Mouse (Mus musculus) skeletal muscle tissue, postnatal 0 days (tissue): ENCODE results near the gene Slc25a23. TPM values are rescaled to one million over a fixed set of nuclear protein-coding genes. Genes with fewer than 3 reads are reported as not detected.

Source experiments
- polyA plus RNA-seq: library from polyadenylated mRNA; unstranded; fragments of >200 nt; fragmentation: Nextera tagmentation; extraction: Ambion mirVana; gene quantifications from 2 replicates; pipeline ENCODE4 v1.2.1, GENCODE M21; 2015

Gene Slc25a23
- polyA plus RNA-seq = 4.2 and 5.2 TPM in 2 replicates

DNA sequence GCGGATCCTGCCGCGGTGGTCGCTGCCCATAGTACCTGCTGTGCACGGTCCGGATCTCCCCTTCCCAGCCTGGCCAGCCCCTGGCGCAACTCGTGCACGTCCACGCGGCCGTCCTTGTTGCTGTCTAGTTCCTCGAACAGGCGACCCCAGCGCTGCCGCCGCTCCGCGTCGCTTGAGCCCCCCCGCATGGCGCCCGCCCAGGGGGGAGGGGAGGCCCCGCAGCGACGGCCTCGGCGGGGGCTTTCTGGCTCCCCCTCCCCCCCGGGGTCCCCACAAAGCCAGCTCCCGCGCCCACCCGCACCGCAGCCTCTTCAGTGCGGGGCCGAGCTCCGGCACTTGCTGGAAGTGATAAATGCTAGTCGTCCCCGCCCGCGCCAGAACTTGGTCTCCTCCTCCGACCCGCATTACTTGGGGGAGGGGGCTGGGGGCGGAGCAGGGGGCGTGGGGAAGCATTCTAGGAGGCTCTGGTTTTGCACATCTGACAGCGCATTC, at the start of gene Slc25a23:
TSS of gene Slc25a23 (minus strand) at position 378 of the 492 bp plus-strand sequence.

DNA sequence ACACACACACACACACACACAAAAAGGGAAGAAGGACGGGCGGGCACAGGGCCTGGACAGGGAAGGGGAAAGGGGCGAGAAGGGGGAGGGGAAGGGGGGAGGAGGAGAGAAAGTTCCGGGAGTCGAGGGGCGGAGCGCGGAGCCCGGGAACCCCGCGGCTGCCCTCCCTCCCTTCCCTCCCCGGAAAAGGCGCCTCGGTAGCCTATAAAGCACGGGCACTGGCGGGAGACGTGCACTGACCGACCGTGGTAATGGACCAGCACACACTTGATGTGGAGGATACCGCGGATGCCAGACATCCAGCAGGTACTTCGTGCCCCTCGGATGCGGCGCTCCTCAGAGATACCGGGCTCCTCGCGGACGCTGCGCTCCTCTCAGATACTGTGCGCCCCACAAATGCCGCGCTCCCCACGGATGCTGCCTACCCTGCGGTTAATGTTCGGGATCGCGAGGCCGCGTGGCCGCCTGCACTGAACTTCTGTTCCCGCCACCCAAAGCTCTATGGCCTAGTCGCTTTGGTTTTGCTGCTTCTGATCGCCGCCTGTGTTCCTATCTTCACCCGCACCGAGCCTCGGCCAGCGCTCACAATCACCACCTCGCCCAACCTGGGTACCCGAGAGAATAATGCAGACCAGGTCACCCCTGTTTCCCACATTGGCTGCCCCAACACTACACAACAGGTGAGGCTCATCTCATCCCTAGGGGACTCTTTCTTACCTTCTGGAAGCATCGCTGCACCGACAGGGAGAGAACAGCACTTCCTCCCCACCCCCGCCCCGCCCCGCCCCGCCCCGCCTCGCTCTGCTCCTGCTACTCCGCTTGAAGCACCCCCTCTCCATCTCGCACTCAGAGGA, 45.7 kb upstream of the Slc25a23 start, which contains the start of gene Tnfsf9:
TSS of gene Tnfsf9 (plus strand) at position 145 of the 854 bp plus-strand sequence.

DNA sequence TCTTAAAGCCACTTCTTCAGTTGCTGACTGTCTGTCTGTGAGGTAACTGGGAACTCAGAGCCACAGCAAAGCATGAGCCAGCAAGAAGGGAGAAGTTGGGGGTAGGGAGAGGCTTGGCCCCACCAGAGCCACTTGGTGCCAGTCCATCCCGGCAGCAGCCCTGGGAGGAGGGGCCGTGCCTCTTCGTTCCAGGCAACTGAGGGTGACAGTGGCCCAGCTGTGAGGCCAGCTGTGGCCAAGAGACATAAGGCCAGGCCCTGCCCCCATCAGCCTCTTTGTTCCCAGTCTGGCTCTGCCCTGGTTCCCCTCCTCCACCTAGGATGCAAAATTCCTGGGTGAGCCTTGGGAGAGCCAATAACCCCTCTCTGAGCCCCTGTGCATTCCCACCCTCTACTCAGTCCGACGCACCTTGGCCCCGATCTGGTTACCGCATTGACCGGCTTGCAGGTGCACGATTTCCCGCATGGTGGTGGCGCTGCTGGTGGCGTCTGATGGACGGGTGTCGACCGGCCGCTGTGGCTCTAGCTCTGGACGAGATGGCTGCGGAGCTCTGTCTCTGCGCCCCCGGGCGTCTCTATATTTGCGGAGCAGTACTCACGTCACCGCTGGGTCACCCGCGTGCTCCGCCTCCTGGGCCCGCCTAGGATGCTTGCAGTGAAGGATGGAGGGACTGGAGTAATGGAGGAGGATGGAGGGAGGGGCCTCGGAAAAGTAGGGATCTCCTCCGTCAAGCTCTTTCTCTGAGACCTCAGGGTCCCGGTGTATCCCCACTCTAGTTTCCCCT, 27.6 kb upstream of the Slc25a23 start, which contains the start of gene Tubb4a:
TSS of gene Tubb4a (minus strand) at position 734 of the 784 bp plus-strand sequence.

DNA sequence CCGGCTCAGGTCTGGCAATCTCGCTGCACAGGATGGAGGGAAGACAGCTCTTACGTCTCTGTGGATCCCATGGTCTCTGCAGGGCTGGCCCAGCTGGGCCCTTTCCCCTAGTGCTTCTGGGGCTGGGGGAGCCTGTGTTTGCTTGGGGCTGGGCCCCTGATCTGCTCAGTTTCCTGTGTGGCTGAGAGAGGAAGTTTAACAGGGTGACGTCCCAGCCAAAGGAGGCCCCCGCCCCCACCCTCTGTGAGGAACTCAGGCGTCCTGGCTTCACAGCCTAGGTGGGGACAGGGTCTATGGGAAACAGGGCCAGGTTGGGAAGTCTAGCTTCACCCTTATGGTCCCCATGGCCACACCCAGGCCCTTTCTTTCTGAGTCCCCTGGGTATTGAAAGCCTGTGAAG, 18.7 kb upstream of the Slc25a23 start, which contains the start of gene Dennd1c:
TSS of gene Dennd1c (minus strand) at position 179 of the 400 bp plus-strand sequence.

DNA sequence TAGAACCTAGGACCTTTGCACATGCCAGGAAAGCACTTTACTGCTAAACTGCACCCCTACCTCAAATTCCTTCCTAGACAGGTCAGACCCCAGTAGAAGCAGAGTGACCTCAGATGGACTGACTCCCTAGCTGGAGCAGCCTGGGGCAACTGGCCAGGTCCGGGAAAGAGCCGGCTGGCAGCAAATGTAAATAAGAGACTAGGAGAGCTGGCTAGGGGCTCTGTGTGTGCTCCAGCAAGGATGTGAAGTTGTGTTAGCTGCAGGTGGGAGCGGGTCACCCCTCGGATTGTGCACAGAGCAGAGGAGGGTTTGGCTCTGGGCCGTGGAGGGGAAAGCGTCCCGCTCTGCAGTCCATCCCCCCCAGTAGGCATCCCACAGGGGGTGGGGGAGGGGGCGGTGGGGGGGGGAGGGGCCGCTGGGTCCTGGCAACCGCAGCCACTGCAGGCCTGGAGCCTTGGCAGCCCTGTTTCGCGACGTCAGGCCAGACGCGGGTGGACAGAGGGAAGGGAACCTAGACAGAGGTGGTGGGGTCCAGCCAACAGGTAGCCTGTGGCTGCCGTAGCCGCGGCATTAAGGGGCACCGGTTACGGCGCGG, 675 bp downstream of the Slc25a23 start, which contains the start of gene Crb3:
TSS of gene Crb3 (plus strand) at position 215 of the 595 bp plus-strand sequence.

DNA sequence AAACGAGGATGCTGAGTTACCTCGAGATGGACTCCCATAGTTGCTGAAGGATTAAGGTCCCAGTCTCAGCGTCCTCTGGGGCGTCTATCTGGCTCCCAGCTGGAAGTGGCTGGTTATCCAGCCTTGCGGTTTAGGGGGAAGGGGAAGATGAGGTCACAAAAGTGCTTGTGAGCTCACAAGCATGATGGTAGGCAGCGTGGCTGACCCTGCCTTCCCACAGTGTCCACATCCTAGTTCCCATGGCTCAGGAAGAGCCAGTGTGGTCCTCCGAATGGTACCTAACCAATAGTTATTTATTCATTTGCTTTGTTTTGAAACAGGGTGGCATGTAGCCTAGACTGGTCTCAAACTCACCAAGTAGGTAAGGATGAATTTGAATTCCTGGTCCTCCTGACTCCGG, 18.1 kb downstream of the Slc25a23 start, which contains the start of gene Slc25a41:
TSS of gene Slc25a41 (minus strand) at position 101 of the 400 bp plus-strand sequence.

DNA sequence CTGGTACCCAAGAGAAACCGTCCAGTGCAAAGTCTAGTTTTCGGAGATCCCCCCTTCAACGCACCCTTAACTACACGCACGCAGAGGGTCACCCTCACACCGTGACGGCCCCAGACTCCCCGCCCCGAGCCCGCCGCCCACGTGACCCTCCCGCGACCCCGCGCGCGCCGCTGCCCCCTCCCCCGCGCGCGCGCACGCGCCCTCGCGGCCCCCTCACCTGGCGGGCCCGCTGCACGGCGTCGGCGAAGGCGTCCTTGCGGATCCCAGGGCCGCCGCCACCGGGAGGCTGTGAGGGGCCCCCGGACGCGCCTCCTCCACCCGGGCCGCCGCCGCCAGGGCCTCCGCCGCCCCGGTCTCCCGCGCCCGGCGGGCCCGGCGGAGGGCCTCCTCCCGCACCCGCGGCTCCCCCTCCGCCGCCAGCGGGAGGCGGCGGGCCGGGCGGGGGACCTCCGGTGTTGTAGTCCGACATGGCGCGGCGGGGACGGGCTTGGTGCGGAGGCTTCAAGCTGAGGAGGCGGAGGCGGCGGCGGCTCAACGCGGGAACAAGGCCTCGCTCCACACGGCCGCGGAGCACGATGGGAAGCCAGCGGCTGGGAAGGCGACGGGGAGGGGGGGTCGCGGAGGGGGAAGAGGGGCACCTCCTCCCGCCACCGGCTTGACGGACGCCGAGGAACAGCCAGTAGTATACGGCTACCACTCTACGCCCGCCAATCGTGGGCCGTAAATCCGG, 28.6 kb downstream of the Slc25a23 start, which contains the start of gene Khsrp:
TSS of gene Khsrp (minus strand) at position 592 of the 730 bp plus-strand sequence.

DNA sequence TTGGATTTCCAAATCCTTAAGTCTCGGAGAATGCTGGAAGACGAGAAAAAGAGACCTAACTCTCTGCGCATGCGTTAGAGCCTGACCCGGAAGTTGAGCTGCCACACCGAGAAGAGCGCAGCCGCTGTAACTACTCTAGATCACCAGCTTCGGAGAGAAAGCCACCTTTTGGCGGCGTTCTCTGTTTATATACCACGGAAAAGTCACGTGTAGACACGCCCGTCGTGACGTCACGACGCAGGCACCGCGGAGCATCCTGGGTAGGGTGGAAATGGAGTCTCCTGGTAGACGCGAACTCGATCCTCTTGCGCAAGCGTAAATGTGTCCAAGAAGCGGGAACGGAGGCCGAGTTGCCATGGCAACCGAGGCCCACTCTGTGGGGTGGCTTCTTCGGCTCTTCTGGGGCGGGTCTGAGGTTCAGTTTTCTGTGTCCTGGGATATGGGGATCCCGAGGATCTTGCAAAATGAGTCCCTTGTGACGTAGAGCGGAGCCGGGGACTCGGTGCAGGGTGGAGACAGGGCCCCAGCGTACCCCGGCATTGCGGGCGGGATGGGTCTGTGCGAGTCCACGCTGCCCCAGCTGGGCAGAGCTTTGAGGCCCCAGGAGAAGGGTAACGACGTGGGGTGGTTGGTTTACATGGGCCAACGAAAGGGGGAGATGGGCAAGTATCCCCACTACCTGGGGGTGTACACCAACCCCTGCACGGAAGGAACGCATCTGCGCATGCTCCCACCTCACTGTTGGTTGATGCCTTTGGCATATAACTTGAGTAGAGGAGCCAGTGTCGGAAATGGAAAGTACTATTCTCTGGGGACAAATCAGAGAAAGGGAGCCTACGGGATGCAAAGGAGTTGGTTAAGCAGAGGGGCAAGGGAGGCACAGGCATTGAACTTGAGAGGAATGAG, 48.2 kb downstream of the Slc25a23 start, which contains the start of the genes Gtf2f1 and Gm17949:
TSS of gene Gtf2f1 (minus strand) at position 53 of the 906 bp plus-strand sequence.
TSS of gene Gm17949 (plus strand) at position 234 of the 906 bp plus-strand sequence.

DNA sequence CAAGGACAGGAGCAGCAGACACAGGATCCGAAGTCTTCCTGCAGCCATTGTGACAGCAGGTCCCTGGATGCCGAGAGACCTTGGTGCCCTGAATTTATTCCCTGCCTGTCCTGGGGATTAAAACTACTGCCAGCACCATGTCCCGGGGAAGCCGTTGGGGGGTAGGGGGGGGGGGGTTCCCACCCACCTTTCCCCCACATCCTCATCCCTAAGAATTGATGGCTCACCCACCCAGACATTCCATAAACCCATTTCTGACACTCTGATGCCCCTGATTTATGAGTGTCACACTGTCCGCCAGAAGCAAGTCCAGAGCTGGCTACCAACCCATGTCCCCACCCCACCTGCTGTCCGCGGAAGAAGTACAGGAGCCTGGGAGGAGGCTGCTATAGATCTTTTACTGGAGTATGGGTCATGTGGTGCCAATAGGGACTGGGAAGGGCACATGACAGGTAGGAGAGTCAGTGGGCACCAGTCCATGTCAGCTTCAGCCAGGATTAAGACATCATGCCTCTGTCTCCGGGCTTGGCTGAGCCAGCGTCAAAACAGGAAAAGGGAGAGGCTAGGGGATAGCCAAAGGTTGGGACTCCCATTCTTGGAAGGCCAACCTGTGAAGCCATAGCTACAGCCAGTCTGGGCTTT, 59.6 kb downstream of the Slc25a23 start, which contains the start of gene Pspn:
TSS of gene Pspn (minus strand) at position 51 of the 642 bp plus-strand sequence.

DNA sequence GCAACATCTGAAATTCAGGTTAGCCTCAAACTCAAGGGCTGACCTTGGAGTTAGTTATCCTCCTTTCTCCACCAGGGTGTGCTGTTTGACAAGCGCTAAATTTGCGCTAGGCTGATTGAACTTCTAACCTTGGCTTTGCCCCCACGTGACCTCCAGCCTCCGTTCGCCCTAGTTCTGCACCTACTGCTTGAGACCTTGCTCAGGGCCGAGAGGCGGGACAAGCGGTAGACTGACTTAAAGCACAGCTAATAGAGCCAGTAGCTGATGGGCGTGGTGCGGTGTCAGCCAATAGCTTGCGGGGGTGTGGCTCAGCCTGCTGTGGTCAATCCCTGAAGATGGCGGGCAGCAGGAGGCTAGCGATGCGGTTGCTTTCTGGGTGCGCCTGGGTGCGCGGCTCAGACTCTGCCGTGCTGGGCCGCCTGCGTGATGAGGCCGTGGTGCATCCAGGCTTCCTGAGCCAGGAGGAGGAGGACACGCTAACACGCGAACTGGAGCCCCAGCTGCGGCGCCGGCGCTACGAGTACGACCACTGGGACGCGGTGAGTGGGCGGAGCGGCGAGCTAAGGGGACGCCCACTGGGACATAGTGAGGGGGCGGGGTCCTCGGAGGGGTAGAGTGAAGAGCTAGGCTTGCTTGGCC, 62.5 kb downstream of the Slc25a23 start, which contains the start of gene Alkbh7:
TSS of gene Alkbh7 (plus strand) at position 311 of the 639 bp plus-strand sequence.

Other genes with a start within 250 kb of the Slc25a23 start
- gene Rfx2, start 228.8 kb downstream of the Slc25a23 start, polyA plus RNA-seq = 2.9 and 3.1 TPM in 2 replicates
- gene Acsbg2, start 185.4 kb downstream of the Slc25a23 start, polyA plus RNA-seq = not detected in 2 replicates
- gene 1700061G19Rik, start 184.4 kb downstream of the Slc25a23 start, polyA plus RNA-seq = 0.06 and 0.13 TPM in 2 replicates
- 9.3 and 10.1 TPM in 2 replicates for gene Mllt1, start 124.4 kb downstream of the Slc25a23 start, polyA plus RNA-seq
- 1.7 TPM in 1 of 2 replicates, not detected in the other for gene Acer1, start 77.7 kb downstream of the Slc25a23 start, polyA plus RNA-seq
- 83.9 and 87.2 TPM in 2 replicates for gene Clpp, start 69.6 kb downstream of the Slc25a23 start, polyA plus RNA-seq
- gene Alkbh7, start 62.5 kb downstream of the Slc25a23 start, polyA plus RNA-seq = 45.7 and 47.9 TPM in 2 replicates
- 0.41 and 0.46 TPM in 2 replicates for gene Pspn, start 59.8 kb downstream of the Slc25a23 start, polyA plus RNA-seq
- gene Gtf2f1, start 48.6 kb downstream of the Slc25a23 start, polyA plus RNA-seq = 28.6 and 38.6 TPM in 2 replicates
- 0.28 and 0.33 TPM in 2 replicates for gene Gm17949, start 48.4 kb downstream of the Slc25a23 start, polyA plus RNA-seq
- 13.9 and 15.7 TPM in 2 replicates for gene Khsrp, start 28.3 kb downstream of the Slc25a23 start, polyA plus RNA-seq
- not detected in 2 replicates for gene Slc25a41, start 18.2 kb downstream of the Slc25a23 start, polyA plus RNA-seq
- gene Crb3, start 758 bp downstream of the Slc25a23 start, polyA plus RNA-seq = 0.68 and 1.1 TPM in 2 replicates
- gene Dennd1c, start 18.7 kb upstream of the Slc25a23 start, polyA plus RNA-seq = 0.86 and 2.1 TPM in 2 replicates
- gene Tubb4a, start 27.9 kb upstream of the Slc25a23 start, polyA plus RNA-seq = 2.0 and 3.6 TPM in 2 replicates
- 1.1 and 1.5 TPM in 2 replicates for gene Tnfsf9, start 45.5 kb upstream of the Slc25a23 start, polyA plus RNA-seq
- not detected in 2 replicates for gene Cd70, start 89.9 kb upstream of the Slc25a23 start, polyA plus RNA-seq
- gene Tnfsf14, start 134.3 kb upstream of the Slc25a23 start, polyA plus RNA-seq = 0.13 TPM in 1 of 2 replicates, not detected in the other
- gene C3, start 168.3 kb upstream of the Slc25a23 start, polyA plus RNA-seq = 4.3 and 53.1 TPM in 2 replicates
- 25.9 and 31.3 TPM in 2 replicates for gene Gpr108, start 188.6 kb upstream of the Slc25a23 start, polyA plus RNA-seq
- gene Trip10, start 189.6 kb upstream of the Slc25a23 start, polyA plus RNA-seq = 41.2 and 47.7 TPM in 2 replicates
- 1.5 and 1.9 TPM in 2 replicates for gene Vav1, start 219.2 kb upstream of the Slc25a23 start, polyA plus RNA-seq